ENCODE assay signal across 40 mouse cellular contexts in genomic region chr3:53854831-53855230, GRCm38 (mm10). TPM values are rescaled to one million over a fixed set of nuclear protein-coding genes. Genes with fewer than 3 reads are reported as not detected.
"Had no signal": no experiment of that assay in that cellular context is flagged by ENCODE, and none has a peak within 500 bp of the region (broad histone marks: within the 10 kb centered on the region; RNA-seq: fewer than 3 reads in every experiment).

No protein-coding gene starts in this region.

- ATAC-seq: forebrain, embryonic 14.5 days; forebrain, embryonic 15.5 days; forebrain, embryonic 16.5 days; forebrain, postnatal 0 days had no signal

- H3K27ac ChIP-seq: embryonic facial prominence, embryonic 10.5 days; embryonic facial prominence, embryonic 12.5 days; embryonic facial prominence, embryonic 13.5 days; embryonic facial prominence, embryonic 15.5 days; forebrain, embryonic 10.5 days; forebrain, embryonic 12.5 days; forebrain, embryonic 13.5 days; forebrain, embryonic 15.5 days; gastrocnemius, adult 2 months; heart, adult 2 months had no signal

- H3K27me3 ChIP-seq: embryonic facial prominence, embryonic 12.5 days; embryonic facial prominence, embryonic 13.5 days; embryonic facial prominence, embryonic 15.5 days; forebrain, embryonic 12.5 days; forebrain, embryonic 13.5 days; forebrain, embryonic 15.5 days had no signal

- DNase-seq: cerebellum, adult 2 months; cerebellum, adult 8-10 months; cerebellum, adult 9-10 months; cerebellum, adult 9-11 months; cerebellum, postnatal 10 days; cerebellum, postnatal 14 days; cerebellum, postnatal 25 days; cerebellum, postnatal 36 days; embryo, embryonic 11 days; forebrain, postnatal 0 days; gastrocnemius, adult 2 months; gastrocnemius, postnatal 10 days; gastrocnemius, postnatal 14 days; gastrocnemius, postnatal 25 days; gastrocnemius, postnatal 36 days; heart, adult 18-20 months; heart, adult 2 months had no signal

- H3K4me1 ChIP-seq: embryonic facial prominence, embryonic 10.5 days; embryonic facial prominence, embryonic 12.5 days; embryonic facial prominence, embryonic 13.5 days; embryonic facial prominence, embryonic 15.5 days; forebrain, embryonic 10.5 days; forebrain, embryonic 12.5 days; forebrain, embryonic 13.5 days; forebrain, embryonic 15.5 days had no signal

- H3K9me3 ChIP-seq: embryonic facial prominence, embryonic 10.5 days; embryonic facial prominence, embryonic 12.5 days; embryonic facial prominence, embryonic 13.5 days; embryonic facial prominence, embryonic 15.5 days; forebrain, embryonic 10.5 days; forebrain, embryonic 12.5 days; forebrain, embryonic 13.5 days; forebrain, embryonic 15.5 days had no signal

- H3K9ac ChIP-seq: embryonic facial prominence, embryonic 12.5 days; embryonic facial prominence, embryonic 13.5 days; embryonic facial prominence, embryonic 15.5 days; forebrain, embryonic 12.5 days; forebrain, embryonic 13.5 days; forebrain, embryonic 15.5 days; forebrain, postnatal 0 days had no signal

- H3K4me2 ChIP-seq: embryonic facial prominence, embryonic 12.5 days; embryonic facial prominence, embryonic 13.5 days; embryonic facial prominence, embryonic 15.5 days; forebrain, embryonic 12.5 days; forebrain, embryonic 13.5 days; forebrain, embryonic 15.5 days had no signal

- H3K4me3 ChIP-seq: embryonic facial prominence, embryonic 10.5 days; embryonic facial prominence, embryonic 12.5 days; embryonic facial prominence, embryonic 13.5 days; embryonic facial prominence, embryonic 15.5 days; erythroblast, embryonic 14.5 days; forebrain, embryonic 10.5 days; forebrain, embryonic 12.5 days; forebrain, embryonic 13.5 days; forebrain, embryonic 15.5 days; gastrocnemius, adult 2 months; heart, adult 2 months had no signal

RNA-seq across cellular contexts. Expression of gene Gm10985, which starts 9.9 kb away (rescaled TPM):
- total RNA-seq: common myeloid progenitor, adult 5-6 weeks; forebrain, postnatal 0 days; gastrocnemius, adult 18-20 months; gastrocnemius, adult 2 months; gastrocnemius, adult 8-10 months; gastrocnemius, postnatal 10 days; gastrocnemius, postnatal 14 days; gastrocnemius, postnatal 25 days; gastrocnemius, postnatal 36 days; gastrocnemius, postnatal 4 days; granulocyte monocyte progenitor cell, adult 5-6 weeks; heart, adult 18-20 months; heart, adult 2 months; heart, adult 8-10 months had no signal
- polyA plus RNA-seq: cerebellum, adult 2 months; cortical plate, adult 2 months; embryonic facial prominence, embryonic 10.5 days; embryonic facial prominence, embryonic 11.5 days; embryonic facial prominence, embryonic 12.5 days; embryonic facial prominence, embryonic 13.5 days; embryonic facial prominence, embryonic 14.5 days; embryonic facial prominence, embryonic 15.5 days; erythroblast, embryonic 14.5 days; forebrain, embryonic 10.5 days; forebrain, embryonic 11.5 days; forebrain, embryonic 12.5 days; forebrain, embryonic 13.5 days; forebrain, embryonic 14.5 days; forebrain, embryonic 15.5 days; forebrain, embryonic 16.5 days; forebrain, postnatal 0 days; frontal cortex, adult 2 months; gonadal fat pad, adult 2 months; heart, adult 2 months had no signal
